Mouse (Mus musculus) CD4-positive, CD25-positive, alpha-beta regulatory T cell, adult 2 months (primary cell): Measurements from ENCODE around the gene Ndufa11.
A peak's percentile ranks its signal among the peaks of the same experiment; 100 is the strongest.

Source experiments
- DNase-seq: peaks from one replicate; pipeline ENCODE4 v3.0.0-alpha.2; 2012; ENCODE audit warnings: low read depth, low spot score

Ndufa11 gene

GRCm38 (mm10) chr17:56759261-56759660 is 41.7 kb downstream of the Ndufa11 start:
- no peak for DNase-seq

GRCm38 (mm10) chr17:56761077-56761476 is 43.5 kb downstream of the Ndufa11 start:
- DNase-seq: no peak

- DNase-seq: peak; percentile 97
Observed at GRCm38 (mm10) chr17:56761991-56762410, 44.4 kb downstream of the Ndufa11 start.

GRCm38 (mm10) chr17:56762769-56763731 is 45.5 kb downstream of the Ndufa11 start:
- peak; percentile 88 for DNase-seq

- no peak for DNase-seq
Observed at GRCm38 (mm10) chr17:56763741-56764250, 46.2 kb downstream of the Ndufa11 start.

- DNase-seq: peak; percentile 92
Observed at GRCm38 (mm10) chr17:56764474-56765354, 47.1 kb downstream of the Ndufa11 start, which contains the start of gene Dus3l. Gene Dus3l (plus strand): TSS chr17:56764757.

- no peak for DNase-seq
Observed at GRCm38 (mm10) chr17:56765431-56765830, 47.9 kb downstream of the Ndufa11 start.

- DNase-seq: no peak
Observed at GRCm38 (mm10) chr17:56766631-56767405, 49.3 kb downstream of the Ndufa11 start.

GRCm38 (mm10) chr17:56767531-56768135 is 50.1 kb downstream of the Ndufa11 start:
- no peak for DNase-seq

- DNase-seq: no peak
Observed at GRCm38 (mm10) chr17:56768941-56769340, 51.4 kb downstream of the Ndufa11 start.

GRCm38 (mm10) chr17:56769950-56770349 is 52.4 kb downstream of the Ndufa11 start, which contains the start of gene Prr22:
Gene Prr22 (plus strand): TSS chr17:56770250.
- DNase-seq: no peak
